24 mouse cellular contexts compared by ENCODE assay signal in genomic region chr4:136560270-136560991, GRCm38 (mm10). TPM values are rescaled to one million over a fixed set of nuclear protein-coding genes. Genes with fewer than 3 reads are reported as not detected.
DNase-seq lines count a peak whose midpoint lies in the region; ATAC-seq and TF ChIP-seq lines count a peak whose summit lies in the region.
"Had no signal": no experiment of that assay in that cellular context is flagged by ENCODE, and none has a peak within 500 bp of the region (broad histone marks: within the 10 kb centered on the region; RNA-seq: fewer than 3 reads in every experiment).

No protein-coding gene starts in this region.

- H3K9ac ChIP-seq in limb, embryonic 14.5 days (ENCODE audit: low read depth, low read length, severe bottlenecking) = no peak overlapping the region
- H3K9ac ChIP-seq in intestine, postnatal 0 days (ENCODE audit: low read depth, low read length) = no peak overlapping the region
- no peak overlapping the region for H3K9ac ChIP-seq in forebrain, embryonic 15.5 days (replicated peaks)
- H3K9ac ChIP-seq: embryonic facial prominence, embryonic 13.5 days; forebrain, embryonic 13.5 days had no signal

- H3K36me3 ChIP-seq in limb, embryonic 14.5 days (ENCODE audit: control insufficient read depth, insufficient read depth, low read length) = peaks cover 94% of the 10 kb centered on the region
- H3K36me3 ChIP-seq in limb, embryonic 10.5 days = peaks cover 100% of the 10 kb centered on the region
- peaks cover 52% of the 10 kb centered on the region for H3K36me3 ChIP-seq in intestine, postnatal 0 days (ENCODE audit: control insufficient read depth, insufficient read depth)
- peaks cover 69% of the 10 kb centered on the region for H3K36me3 ChIP-seq in forebrain, embryonic 15.5 days

- DNase-seq in heart, adult 11 months = peak; percentile 43
- no peak for DNase-seq in heart, postnatal 10 days
- peak; percentile 16 for DNase-seq in limb, embryonic 14.5 days (ENCODE audit: low spot score)
- DNase-seq in limb, embryonic 10.5 days (ENCODE audit: low spot score) = no peak
- DNase-seq in R1 (ENCODE audit: low read depth, low spot score) = peak; percentile 41
- no peak for DNase-seq in ovary, postnatal 36 days (ENCODE audit: low spot score)
- DNase-seq: adrenal gland, adult 8-10 months; adrenal gland, postnatal 14 days; adrenal gland, postnatal 36 days; cerebellum, postnatal 10 days had no signal

- no peaks in the 10 kb centered on the region for H3K9me3 ChIP-seq in limb, embryonic 14.5 days (ENCODE audit: control insufficient read depth, low read length)
- H3K9me3 ChIP-seq in limb, embryonic 10.5 days (replicated peaks) = no peaks in the 10 kb centered on the region
- no peaks in the 10 kb centered on the region for H3K9me3 ChIP-seq in intestine, postnatal 0 days (ENCODE audit: control insufficient read depth)
- H3K9me3 ChIP-seq in forebrain, embryonic 15.5 days = no peaks in the 10 kb centered on the region
- H3K9me3 ChIP-seq: embryonic facial prominence, embryonic 13.5 days; forebrain, embryonic 13.5 days had no signal

- no peak for TF ChIP-seq CTCF in intestine, postnatal 0 days (IDR thresholded peaks at IDR 0.05; ENCODE audit: low read depth)

- WGBS in limb, embryonic 14.5 days = 83% methylated on average over 8 of the region's 8 CpGs
- 94% methylated on average over 8 of the region's 8 CpGs for WGBS in limb, embryonic 10.5 days
- WGBS in intestine, postnatal 0 days = 47% methylated on average over 8 of the region's 8 CpGs
- 90% methylated on average over 8 of the region's 8 CpGs for WGBS in forebrain, embryonic 15.5 days

- TF ChIP-seq POLR2A in limb, embryonic 14.5 days (IDR thresholded peaks at IDR 0.05; ENCODE audit: borderline replicate concordance, extremely low read depth, insufficient read depth, insufficient read length) = no peak

- H3K4me2 ChIP-seq in limb, embryonic 14.5 days (replicated peaks; ENCODE audit: low read depth, low read length, severe bottlenecking) = no peak overlapping the region
- no peak overlapping the region for H3K4me2 ChIP-seq in intestine, postnatal 0 days (replicated peaks; ENCODE audit: low read depth)
- no peak overlapping the region for H3K4me2 ChIP-seq in forebrain, embryonic 15.5 days (replicated peaks)
- H3K4me2 ChIP-seq: embryonic facial prominence, embryonic 13.5 days; forebrain, embryonic 13.5 days had no signal

- intact Hi-C loops in heart, postnatal 10 days (cut with DNase I) = no loop called here

- H3K27me3 ChIP-seq in limb, embryonic 14.5 days (ENCODE audit: control insufficient read depth, insufficient read depth, low read length) = no peaks in the 10 kb centered on the region
- no peaks in the 10 kb centered on the region for H3K27me3 ChIP-seq in limb, embryonic 10.5 days (ENCODE audit: low read depth, poor library complexity, severe bottlenecking)
- no peaks in the 10 kb centered on the region for H3K27me3 ChIP-seq in intestine, postnatal 0 days (replicated peaks; ENCODE audit: control insufficient read depth, insufficient read depth, low read length)
- H3K27me3 ChIP-seq in forebrain, embryonic 15.5 days = no peaks in the 10 kb centered on the region
- H3K27me3 ChIP-seq: embryonic facial prominence, embryonic 13.5 days; forebrain, embryonic 13.5 days had no signal

- ATAC-seq in limb, embryonic 14.5 days (ENCODE audit: low FRiP score, low read depth) = no peak
- ATAC-seq in intestine, postnatal 0 days = peak; percentile 73
- ATAC-seq in forebrain, embryonic 15.5 days (replicated peaks) = no peak
- ATAC-seq: activated CD4-positive, CD25-positive, alpha-beta regulatory T cell, adult 4 months; forebrain, embryonic 13.5 days; forebrain, embryonic 16.5 days had no signal

- no peak overlapping the region for H3K27ac ChIP-seq in limb, embryonic 14.5 days (replicated peaks; ENCODE audit: low read depth, low read length)
- H3K27ac ChIP-seq in limb, embryonic 10.5 days = no peak overlapping the region
- no peak overlapping the region for H3K27ac ChIP-seq in intestine, postnatal 0 days (ENCODE audit: low read depth, low read length)
- H3K27ac ChIP-seq in forebrain, embryonic 15.5 days (replicated peaks) = no peak overlapping the region
- H3K27ac ChIP-seq: embryonic facial prominence, embryonic 13.5 days; forebrain, embryonic 13.5 days had no signal

- H3K4me1 ChIP-seq in limb, embryonic 14.5 days (ENCODE audit: control insufficient read depth, insufficient read depth, low read length) = no peaks in the 10 kb centered on the region
- H3K4me1 ChIP-seq in limb, embryonic 10.5 days = no peaks in the 10 kb centered on the region
- H3K4me1 ChIP-seq in intestine, postnatal 0 days (replicated peaks; ENCODE audit: control insufficient read depth, insufficient read depth, low read length) = no peaks in the 10 kb centered on the region
- peaks cover 4% of the 10 kb centered on the region; the same call in 1 of the 2 replicates for H3K4me1 ChIP-seq in forebrain, embryonic 15.5 days
- H3K4me1 ChIP-seq: embryonic facial prominence, embryonic 13.5 days; forebrain, embryonic 13.5 days had no signal

- H3K4me3 ChIP-seq in limb, embryonic 14.5 days (replicated peaks; ENCODE audit: low read length) = no peak overlapping the region
- H3K4me3 ChIP-seq in limb, embryonic 10.5 days = no peak overlapping the region
- no peak overlapping the region for H3K4me3 ChIP-seq in intestine, postnatal 0 days (ENCODE audit: low read depth, low read length)
- no peak overlapping the region for H3K4me3 ChIP-seq in forebrain, embryonic 15.5 days
- H3K4me3 ChIP-seq: embryonic facial prominence, embryonic 13.5 days; forebrain, embryonic 13.5 days had no signal

RNA-seq across cellular contexts. Expression of gene Kdm1a, which starts 42.1 kb away (rescaled TPM):
- total RNA-seq in heart, postnatal 10 days (2021) = 10 to 100 TPM; 42.9 to 52.6 TPM
- 89.9 and 97.9 TPM in 2 replicates for polyA plus RNA-seq in limb, embryonic 14.5 days (2012; rRNA removed)
- polyA plus RNA-seq in limb, embryonic 14.5 days (2014; fragmentation: Nextera tagmentation; extraction: Ambion mirVana) = 51.9 and 62.8 TPM in 2 replicates
- 58.7 and 62.0 TPM in 2 replicates for polyA plus RNA-seq in limb, embryonic 10.5 days (2016; fragmentation: Nextera tagmentation; extraction: Ambion mirVana)
- 16.4 and 16.5 TPM in 2 replicates for polyA plus RNA-seq in intestine, postnatal 0 days (2015; fragmentation: Nextera tagmentation; extraction: Ambion mirVana)
- polyA plus RNA-seq in forebrain, embryonic 15.5 days (2015; fragmentation: Nextera tagmentation; extraction: Ambion mirVana) = 94.3 and 108 TPM in 2 replicates

RNA-seq across cellular contexts. Expression of gene Tex46, which starts 49.8 kb away (rescaled TPM):
- not detected for total RNA-seq in heart, postnatal 10 days (2021)
- polyA plus RNA-seq in limb, embryonic 14.5 days (2012; rRNA removed) = not detected in 2 replicates
- not detected in 2 replicates for polyA plus RNA-seq in limb, embryonic 14.5 days (2014; fragmentation: Nextera tagmentation; extraction: Ambion mirVana)
- not detected in 2 replicates for polyA plus RNA-seq in limb, embryonic 10.5 days (2016; fragmentation: Nextera tagmentation; extraction: Ambion mirVana)
- polyA plus RNA-seq in intestine, postnatal 0 days (2015; fragmentation: Nextera tagmentation; extraction: Ambion mirVana) = not detected in 2 replicates
- polyA plus RNA-seq in forebrain, embryonic 15.5 days (2015; fragmentation: Nextera tagmentation; extraction: Ambion mirVana) = not detected in 2 replicates
- total RNA-seq: adrenal gland, adult 18-20 months; adrenal gland, adult 8-10 months; adrenal gland, postnatal 14 days; adrenal gland, postnatal 36 days; ES-E14; MEL had no signal
- polyA plus RNA-seq: activated CD4-positive, CD25-positive, alpha-beta regulatory T cell, adult 4 months; C2C12; cerebellum, adult 2 months; cortical plate, adult 2 months; embryonic facial prominence, embryonic 11.5 days; embryonic facial prominence, embryonic 13.5 days; forebrain, embryonic 11.5 days; forebrain, embryonic 13.5 days; forebrain, embryonic 16.5 days had no signal

Comparison
In these comparisons a context has a peak if more than half of its experiments do, and no peak if none do; other contexts are left out.
1. DNase-seq: peak in heart, adult 11 months (single experiment), limb, embryonic 14.5 days (single experiment) and R1 (single experiment); none in heart, postnatal 10 days (0 of 2), limb, embryonic 10.5 days (single experiment) and ovary, postnatal 36 days (single experiment).